Mouse (Mus musculus) hindbrain, embryonic 11.5 days (tissue): Measurements from ENCODE around the gene Cst8. TPM values are rescaled to one million over a fixed set of nuclear protein-coding genes. Genes with fewer than 3 reads are reported as not detected.

Experiments
- polyA plus RNA-seq: library from polyadenylated mRNA; unstranded; fragments of >200 nt; fragmentation: Nextera tagmentation; extraction: Ambion mirVana; gene quantifications from 2 replicates; pipeline ENCODE4 v1.2.1, GENCODE M21; 2014

The Cst8 gene
- polyA plus RNA-seq, 1 experiment from 2014 or later, result not detected

Other genes starting within 250 kb of the Cst8 start
- 113 and 114 TPM in 2 replicates for gene Nxt1, start 126.2 kb upstream of the Cst8 start, polyA plus RNA-seq
- gene Gzf1, start 117.8 kb upstream of the Cst8 start, polyA plus RNA-seq, result 21.0 and 24.8 TPM in 2 replicates
- 24.1 and 25.8 TPM in 2 replicates for gene Napb, start 66.3 kb upstream of the Cst8 start, polyA plus RNA-seq
- gene Cstl1, start 48.4 kb upstream of the Cst8 start, polyA plus RNA-seq, result 0.32 TPM in 1 of 2 replicates, not detected in the other
- not detected in 2 replicates for gene Cst11, start 27.3 kb upstream of the Cst8 start, polyA plus RNA-seq
- gene 8030411F24Rik, start 16.8 kb upstream of the Cst8 start, polyA plus RNA-seq, result not detected in 2 replicates
- not detected in 2 replicates for gene Cst12, start 9.4 kb upstream of the Cst8 start, polyA plus RNA-seq
- not detected in 2 replicates for gene Cst13, start 21.3 kb downstream of the Cst8 start, polyA plus RNA-seq
- not detected in 2 replicates for gene Cst9, start 36.4 kb downstream of the Cst8 start, polyA plus RNA-seq
- gene 9230104L09Rik, start 66.3 kb downstream of the Cst8 start, polyA plus RNA-seq, result not detected in 2 replicates
- gene Cst3, start 76.9 kb downstream of the Cst8 start, polyA plus RNA-seq, result 367 and 384 TPM in 2 replicates
- not detected in 2 replicates for gene Gm1330, start 204.5 kb downstream of the Cst8 start, polyA plus RNA-seq
- gene Gm10750, start 218.5 kb downstream of the Cst8 start, polyA plus RNA-seq, result not detected in 2 replicates